ENCODE assay signal across 8 mouse cellular contexts in genomic region chr5:36484171-36484990, GRCm38 (mm10). TPM values are rescaled to one million over a fixed set of nuclear protein-coding genes. Genes with fewer than 3 reads are reported as not detected.
A peak's percentile ranks its signal among the peaks of the same experiment; 100 is the strongest.
DNase-seq lines count a peak whose midpoint lies in the region; ATAC-seq and TF ChIP-seq lines count a peak whose summit lies in the region.

TSS of gene Tada2b (minus strand) at chr5:36484285.
TSS of gene Ccdc96 (plus strand) at chr5:36484588.

- peak; percentile 65 for TF ChIP-seq CTCF in lung, postnatal 0 days (IDR thresholded peaks at IDR 0.05)

- peak within 1 kb of the TSS; percentile 88 for H3K4me3 ChIP-seq in hindbrain, embryonic 10.5 days
- H3K4me3 ChIP-seq in lung, postnatal 0 days (ENCODE audit: low read depth, low read length), result peak within 1 kb of the TSS; percentile 70

- 0 out of 2 replicates have a peak, but pooled peaks cover 7% of the 10 kb centered on the region for H3K36me3 ChIP-seq in hindbrain, embryonic 10.5 days
- no peaks in the 10 kb centered on the region for H3K36me3 ChIP-seq in lung, postnatal 0 days (ENCODE audit: insufficient read depth, low read length)

- peak within 1 kb of the TSS; percentile 97 for H3K4me2 ChIP-seq in lung, postnatal 0 days (replicated peaks; ENCODE audit: low read depth, low read length)

- TF ChIP-seq EP300 in lung, postnatal 0 days (IDR thresholded peaks at IDR 0.05), result no peak

- WGBS in hindbrain, embryonic 10.5 days, result 4% methylated on average over 97 of the region's 97 CpGs
- WGBS in lung, postnatal 0 days, result 1% methylated on average over 51 of the region's 97 CpGs

- peak within 1 kb of the TSS; percentile 93 for H3K27ac ChIP-seq in hindbrain, embryonic 10.5 days
- peak within 1 kb of the TSS; percentile 81 for H3K27ac ChIP-seq in lung, postnatal 0 days (ENCODE audit: low read length)

- H3K27me3 ChIP-seq in hindbrain, embryonic 10.5 days (ENCODE audit: insufficient read depth, poor library complexity, severe bottlenecking), result peaks cover 11% of the 10 kb centered on the region
- peaks cover 7% of the 10 kb centered on the region; the same call in 1 of the 2 replicates for H3K27me3 ChIP-seq in lung, postnatal 0 days (replicated peaks; ENCODE audit: insufficient read depth, low read length)

- peak within 1 kb of the TSS; percentile 64 for H3K9ac ChIP-seq in lung, postnatal 0 days (replicated peaks; ENCODE audit: low read depth)

- peak; percentile 92 for ATAC-seq in frontal cortex, adult (ENCODE audit: low TSS enrichment)
- ATAC-seq in lung, postnatal 0 days, result peak; percentile 99

- peak; percentile 98 for DNase-seq in MN1 (ENCODE audit: low spot score)
- peak; percentile 99 for DNase-seq in cerebellum, adult 9-10 months
- DNase-seq in hindbrain, embryonic 10.5 days (ENCODE audit: low spot score), result peak; percentile 98
- peak; percentile 99 for DNase-seq in layer of hippocampus, adult 9-11 months
- peak; percentile 100 for DNase-seq in lung, postnatal 0 days (ENCODE audit: low spot score)
- DNase-seq in ovary, postnatal 14 days (ENCODE audit: low spot score), result peak; percentile 92
- peak; percentile 98 for DNase-seq in thymus, postnatal 14 days

- H3K9me3 ChIP-seq in hindbrain, embryonic 10.5 days, result 0 out of 2 replicates have a peak, but pooled peaks cover 4% of the 10 kb centered on the region
- no peaks in the 10 kb centered on the region for H3K9me3 ChIP-seq in lung, postnatal 0 days (ENCODE audit: low read length)

- H3K4me1 ChIP-seq in hindbrain, embryonic 10.5 days (replicated peaks), result peaks cover 52% of the 10 kb centered on the region
- H3K4me1 ChIP-seq in lung, postnatal 0 days (ENCODE audit: insufficient read depth, low read depth, low read length), result peaks cover 27% of the 10 kb centered on the region; the same call in 1 of the 2 replicates

RNA-seq across cellular contexts. Expression of gene Tada2b, which starts in this region (rescaled TPM):
- 1.7 and 2.1 TPM in 2 replicates for polyA plus RNA-seq in hindbrain, embryonic 10.5 days (2016; fragmentation: Nextera tagmentation; extraction: Ambion mirVana)
- polyA plus RNA-seq in lung, postnatal 0 days (2015; fragmentation: Nextera tagmentation; extraction: Ambion mirVana), result 1.9 and 2.2 TPM in 2 replicates

RNA-seq across cellular contexts. Expression of gene Ccdc96, which starts in this region (rescaled TPM):
- 3.1 and 4.0 TPM in 2 replicates for polyA plus RNA-seq in hindbrain, embryonic 10.5 days (2016; fragmentation: Nextera tagmentation; extraction: Ambion mirVana)
- polyA plus RNA-seq in lung, postnatal 0 days (2015; fragmentation: Nextera tagmentation; extraction: Ambion mirVana), result 2.1 and 2.8 TPM in 2 replicates

Comparison
In these comparisons a context has a peak if more than half of its experiments do, and no peak if none do; other contexts are left out.
1. Peak in every context shown above with its lines: DNase-seq, ATAC-seq, H3K4me3 ChIP-seq and H3K27ac ChIP-seq.